Mouse (Mus musculus): ENCODE measurements around the gene Fam181b. TPM values are rescaled to one million over a fixed set of nuclear protein-coding genes. Genes with fewer than 3 reads are reported as not detected.

The Fam181b gene
- total and polyA plus RNA-seq, 3 experiments = 0.11 TPM; not detected in 2

DNA sequence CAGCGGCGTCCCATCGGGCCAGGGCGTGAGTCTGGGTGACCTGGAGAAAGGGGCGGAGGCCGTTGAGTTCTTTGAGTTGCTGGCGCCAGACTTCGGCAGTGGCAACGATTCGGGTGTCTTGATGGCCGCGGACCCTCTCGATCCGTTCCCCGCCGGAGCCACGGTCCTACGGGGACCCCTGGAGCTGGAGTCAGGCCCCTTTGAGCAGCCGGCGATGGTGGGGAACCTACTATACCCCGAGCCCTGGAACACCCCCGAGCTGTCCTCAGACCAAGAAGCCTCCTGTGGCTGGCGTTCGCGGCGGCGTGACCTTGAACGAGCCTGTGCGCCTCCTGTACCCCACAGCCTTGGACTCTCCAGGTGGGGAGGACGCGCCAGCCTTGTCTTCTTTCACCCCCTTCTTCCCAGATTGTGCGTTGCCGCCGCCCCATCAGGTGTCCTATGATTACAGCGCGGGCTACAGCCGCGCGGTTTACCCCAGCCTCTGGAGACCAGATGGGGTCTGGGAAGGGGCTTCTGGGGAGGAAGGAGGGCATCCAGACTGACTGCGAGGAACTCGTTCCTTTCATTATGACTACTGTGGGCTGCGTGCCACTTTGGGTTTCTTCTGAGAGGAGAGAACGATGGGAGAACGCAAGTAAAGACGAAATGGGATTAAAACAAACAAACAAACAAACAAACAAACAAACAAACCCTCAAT is 1.2 kb downstream of the Fam181b start:
- peaks cover 16% of the 10 kb centered on the region for H3K9me3 ChIP-seq (replicated peaks)
- H3K4me3 ChIP-seq (ENCODE audit: low read depth, low read length) = peak overlapping the region; percentile 27; the same call in 1 of the 2 replicates
- no peaks in the 10 kb centered on the region for H3K4me1 ChIP-seq (ENCODE audit: insufficient read depth, low read depth, low read length)
- H3K36me3 ChIP-seq (replicated peaks) = no peaks in the 10 kb centered on the region
- TF ChIP-seq CTCF (IDR thresholded peaks at IDR 0.05; ENCODE audit: low read depth, low read length) (no peak), POLR2AphosphoS5 (IDR thresholded peaks at IDR 0.05; ENCODE audit: insufficient replicate concordance, low read depth, low read length) (no peak), GATA1 (IDR thresholded peaks at IDR 0.05; ENCODE audit: borderline replicate concordance, low read length) (no peak), GATA2 (IDR thresholded peaks at IDR 0.05; ENCODE audit: borderline replicate concordance, low read depth, low read length) (no peak), TAL1 (conservative IDR thresholded peaks at IDR 0.05; ENCODE audit: low read depth, low read length) (no peak)
- no peaks in the 10 kb centered on the region for H3K27me3 ChIP-seq (ENCODE audit: insufficient read depth, low read length)
- DNase-seq (ENCODE audit: low spot score) = no peak
- ATAC-seq (ENCODE audit: extremely low read depth, insufficient number of reproducible peaks, low FRiP score, poor library complexity, severe bottlenecking) = no peak

DNA sequence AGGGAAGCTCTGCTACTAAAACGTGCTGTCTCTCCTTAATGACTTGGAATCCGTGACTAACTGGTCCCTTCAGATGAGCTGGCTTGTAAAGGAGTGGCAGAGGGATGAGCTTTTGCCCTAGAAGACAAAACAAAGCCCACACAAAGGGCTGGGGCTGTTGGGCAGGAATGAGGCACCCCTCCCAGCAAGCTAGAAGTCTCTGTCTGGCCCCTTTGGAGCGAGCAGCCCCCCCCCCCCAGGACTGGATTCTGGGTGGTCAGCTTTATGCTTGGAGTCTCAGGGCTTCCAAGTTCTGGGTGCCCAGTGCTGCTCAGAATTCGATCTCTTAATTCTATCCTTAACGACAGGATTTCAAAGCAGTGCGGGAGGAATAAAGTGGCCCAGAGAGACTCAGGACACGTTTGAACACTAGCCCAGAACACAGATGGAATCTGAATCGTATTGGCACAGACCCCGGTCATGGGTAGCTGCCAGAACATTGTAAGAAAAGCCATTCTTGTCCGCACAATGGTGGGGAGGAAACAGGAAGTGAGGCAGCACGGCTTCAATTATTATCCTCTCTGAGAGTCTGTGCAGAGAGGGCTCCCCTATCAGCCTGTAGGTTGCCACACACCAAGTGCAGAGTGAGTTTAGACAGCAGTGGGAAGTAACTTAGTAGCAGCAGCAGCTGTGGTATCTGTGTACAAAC is 13.8 kb downstream of the Fam181b start:
- no peak overlapping the region for H3K4me3 ChIP-seq (ENCODE audit: low read depth, low read length)
- H3K27me3 ChIP-seq (ENCODE audit: insufficient read depth, low read length) = no peaks in the 10 kb centered on the region
- H3K36me3 ChIP-seq (replicated peaks) = no peaks in the 10 kb centered on the region
- ATAC-seq (ENCODE audit: extremely low read depth, insufficient number of reproducible peaks, low FRiP score, poor library complexity, severe bottlenecking) (no peak), DNase-seq (ENCODE audit: low spot score) (no peak)
- H3K9me3 ChIP-seq (replicated peaks) = peaks cover 2% of the 10 kb centered on the region
- TF ChIP-seq POLR2AphosphoS5 (IDR thresholded peaks at IDR 0.05; ENCODE audit: insufficient replicate concordance, low read depth, low read length) (no peak), CTCF (IDR thresholded peaks at IDR 0.05; ENCODE audit: low read depth, low read length) (no peak), GATA2 (IDR thresholded peaks at IDR 0.05; ENCODE audit: borderline replicate concordance, low read depth, low read length) (no peak), TAL1 (conservative IDR thresholded peaks at IDR 0.05; ENCODE audit: low read depth, low read length) (no peak), GATA1 (IDR thresholded peaks at IDR 0.05; ENCODE audit: borderline replicate concordance, low read length) (no peak)
- no peaks in the 10 kb centered on the region for H3K4me1 ChIP-seq (ENCODE audit: insufficient read depth, low read depth, low read length)

DNA sequence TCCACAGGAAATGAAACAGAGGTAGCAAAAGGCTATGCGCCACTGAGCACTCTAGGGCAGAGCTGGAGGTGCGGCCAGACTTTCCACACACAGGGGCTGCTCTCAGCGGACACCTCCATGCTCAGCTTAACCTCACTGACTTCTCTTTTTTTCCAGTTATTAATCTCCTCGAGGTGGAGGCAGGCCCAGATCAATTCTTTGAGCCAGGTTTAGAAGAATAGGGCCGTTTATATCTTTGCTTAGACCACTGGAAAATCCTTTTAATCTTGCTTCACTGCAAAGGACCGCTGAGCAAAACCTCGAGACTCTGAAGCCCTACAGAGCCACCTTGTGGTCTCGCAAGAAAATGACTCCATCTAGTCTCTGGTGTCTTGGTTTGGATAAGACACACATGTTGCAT is 15.8 kb downstream of the Fam181b start:
- H3K4me3 ChIP-seq (ENCODE audit: low read depth, low read length) = no peak overlapping the region
- ATAC-seq (ENCODE audit: extremely low read depth, insufficient number of reproducible peaks, low FRiP score, poor library complexity, severe bottlenecking) = no peak
- no peak for TF ChIP-seq TAL1 (conservative IDR thresholded peaks at IDR 0.05; ENCODE audit: low read depth, low read length)
- no peak for TF ChIP-seq GATA1 (IDR thresholded peaks at IDR 0.05; ENCODE audit: borderline replicate concordance, low read length)
- TF ChIP-seq POLR2AphosphoS5 (IDR thresholded peaks at IDR 0.05; ENCODE audit: insufficient replicate concordance, low read depth, low read length) = no peak
- no peak for TF ChIP-seq CTCF (IDR thresholded peaks at IDR 0.05; ENCODE audit: low read depth, low read length)
- no peak for TF ChIP-seq GATA2 (IDR thresholded peaks at IDR 0.05; ENCODE audit: borderline replicate concordance, low read depth, low read length)
- no peaks in the 10 kb centered on the region for H3K36me3 ChIP-seq (replicated peaks)
- H3K9me3 ChIP-seq (replicated peaks) = peaks cover 2% of the 10 kb centered on the region
- H3K27me3 ChIP-seq (ENCODE audit: insufficient read depth, low read length) = no peaks in the 10 kb centered on the region
- H3K4me1 ChIP-seq (ENCODE audit: insufficient read depth, low read depth, low read length) = no peaks in the 10 kb centered on the region
- DNase-seq (ENCODE audit: low spot score) = no peak

DNA sequence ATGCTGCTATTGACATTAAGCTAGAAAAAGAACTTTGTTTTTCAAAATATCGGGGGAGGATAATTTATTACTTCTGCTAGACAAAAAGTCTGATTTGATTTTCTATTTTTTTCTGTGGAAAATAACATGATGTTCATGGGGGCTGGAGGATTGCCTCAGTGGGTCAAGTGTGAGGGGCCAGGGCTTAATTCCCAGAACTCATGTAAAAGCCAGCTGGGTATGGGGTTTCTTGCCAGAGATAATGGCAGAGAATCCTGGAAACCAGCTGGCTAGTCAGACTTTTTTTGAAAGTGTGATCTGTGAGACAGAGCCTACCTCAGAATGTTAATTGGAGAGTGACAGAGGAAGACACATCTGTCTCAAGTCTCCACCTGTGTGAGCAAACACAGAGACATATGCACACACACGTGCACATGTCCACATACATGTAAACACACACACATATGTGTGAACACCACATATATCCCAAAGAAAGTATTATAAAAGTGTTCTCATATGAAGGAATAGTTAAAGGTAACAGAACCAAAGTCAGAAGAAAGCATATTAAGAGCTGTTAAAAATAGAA is 25.2 kb downstream of the Fam181b start:
- no peaks in the 10 kb centered on the region for H3K36me3 ChIP-seq (replicated peaks)
- no peak overlapping the region for H3K4me3 ChIP-seq (ENCODE audit: low read depth, low read length)
- TF ChIP-seq POLR2AphosphoS5 (IDR thresholded peaks at IDR 0.05; ENCODE audit: insufficient replicate concordance, low read depth, low read length) (no peak), GATA1 (IDR thresholded peaks at IDR 0.05; ENCODE audit: borderline replicate concordance, low read length) (no peak), GATA2 (IDR thresholded peaks at IDR 0.05; ENCODE audit: borderline replicate concordance, low read depth, low read length) (no peak), TAL1 (conservative IDR thresholded peaks at IDR 0.05; ENCODE audit: low read depth, low read length) (no peak), CTCF (IDR thresholded peaks at IDR 0.05; ENCODE audit: low read depth, low read length) (no peak)
- no peaks in the 10 kb centered on the region for H3K27me3 ChIP-seq (ENCODE audit: insufficient read depth, low read length)
- ATAC-seq (ENCODE audit: extremely low read depth, insufficient number of reproducible peaks, low FRiP score, poor library complexity, severe bottlenecking) (no peak), DNase-seq (ENCODE audit: low spot score) (no peak)
- peaks cover 6% of the 10 kb centered on the region for H3K9me3 ChIP-seq (replicated peaks)
- H3K4me1 ChIP-seq (ENCODE audit: insufficient read depth, low read depth, low read length) = no peaks in the 10 kb centered on the region

DNA sequence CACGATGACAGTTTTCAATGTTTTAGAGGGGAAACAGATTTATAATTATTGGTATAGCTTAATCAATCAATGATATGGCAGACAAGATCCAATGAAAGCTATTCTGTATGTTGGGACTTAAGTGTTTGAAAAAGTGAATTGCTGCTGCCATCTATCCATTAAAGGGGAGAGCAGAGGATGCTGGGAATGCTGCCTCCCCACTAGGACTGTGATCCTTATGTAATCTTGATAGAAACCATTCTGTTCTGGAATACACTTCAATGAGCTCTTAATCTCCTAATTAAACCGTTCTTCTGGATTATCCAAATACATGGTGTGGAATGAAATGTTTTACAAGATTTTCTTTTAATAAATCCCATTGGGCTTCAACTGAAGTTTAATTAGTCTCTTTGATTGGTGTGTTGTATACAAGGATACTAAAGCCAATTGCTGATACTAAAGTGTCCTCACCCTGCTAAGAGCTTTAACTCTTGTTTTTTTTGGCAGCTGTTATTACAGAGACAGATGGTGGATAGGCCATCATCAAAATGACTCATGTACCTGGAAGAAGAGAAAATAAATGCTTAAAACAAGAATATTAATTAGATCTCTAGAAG is 30.8 kb downstream of the Fam181b start:
- no peak overlapping the region for H3K4me3 ChIP-seq (ENCODE audit: low read depth, low read length)
- H3K4me1 ChIP-seq (ENCODE audit: insufficient read depth, low read depth, low read length) = no peaks in the 10 kb centered on the region
- no peak for TF ChIP-seq TAL1 (conservative IDR thresholded peaks at IDR 0.05; ENCODE audit: low read depth, low read length)
- TF ChIP-seq POLR2AphosphoS5 (IDR thresholded peaks at IDR 0.05; ENCODE audit: insufficient replicate concordance, low read depth, low read length) = no peak
- no peak for TF ChIP-seq GATA2 (IDR thresholded peaks at IDR 0.05; ENCODE audit: borderline replicate concordance, low read depth, low read length)
- TF ChIP-seq GATA1 (IDR thresholded peaks at IDR 0.05; ENCODE audit: borderline replicate concordance, low read length) = no peak
- DNase-seq (ENCODE audit: low spot score) (no peak), ATAC-seq (ENCODE audit: extremely low read depth, insufficient number of reproducible peaks, low FRiP score, poor library complexity, severe bottlenecking) (no peak)
- H3K9me3 ChIP-seq (replicated peaks) = peaks cover 5% of the 10 kb centered on the region
- H3K27me3 ChIP-seq (ENCODE audit: insufficient read depth, low read length) = no peaks in the 10 kb centered on the region
- H3K36me3 ChIP-seq (replicated peaks) = no peaks in the 10 kb centered on the region

DNA sequence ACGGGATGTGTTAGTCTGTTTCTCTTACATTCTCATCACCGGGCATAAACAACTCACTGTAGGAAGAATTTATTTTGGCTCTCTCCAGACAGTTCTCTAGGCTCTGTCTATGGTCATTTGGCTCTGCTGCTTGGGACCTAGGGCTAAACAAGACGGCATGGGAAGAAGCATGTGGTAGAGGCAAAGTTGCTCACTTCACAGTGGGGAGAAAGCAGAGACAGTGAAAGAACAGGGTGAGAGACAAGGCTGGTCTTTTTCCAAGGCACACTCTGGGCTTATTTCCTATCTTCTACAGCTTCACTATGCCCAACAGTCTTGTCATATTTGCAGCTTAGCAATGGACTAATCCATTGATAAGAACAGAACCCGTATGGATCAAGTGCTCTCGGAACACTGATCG is 31.4 kb downstream of the Fam181b start:
- H3K4me3 ChIP-seq (ENCODE audit: low read depth, low read length) = no peak overlapping the region
- no peaks in the 10 kb centered on the region for H3K27me3 ChIP-seq (ENCODE audit: insufficient read depth, low read length)
- ATAC-seq (ENCODE audit: extremely low read depth, insufficient number of reproducible peaks, low FRiP score, poor library complexity, severe bottlenecking) (no peak), DNase-seq (ENCODE audit: low spot score) (no peak)
- H3K36me3 ChIP-seq (replicated peaks) = no peaks in the 10 kb centered on the region
- peaks cover 2% of the 10 kb centered on the region; the same call in 1 of the 2 replicates for H3K9me3 ChIP-seq (replicated peaks)
- no peak for TF ChIP-seq GATA2 (IDR thresholded peaks at IDR 0.05; ENCODE audit: borderline replicate concordance, low read depth, low read length)
- no peak for TF ChIP-seq GATA1 (IDR thresholded peaks at IDR 0.05; ENCODE audit: borderline replicate concordance, low read length)
- no peaks in the 10 kb centered on the region for H3K4me1 ChIP-seq (ENCODE audit: insufficient read depth, low read depth, low read length)
